Mouse (Mus musculus): ENCODE measurements around the gene Rexo4. TPM values are rescaled to one million over a fixed set of nuclear protein-coding genes. Genes with fewer than 3 reads are reported as not detected.
A peak's percentile ranks its signal among the peaks of the same experiment; 100 is the strongest.

Rexo4 gene
- 59.4 and 61.0 TPM in 2 replicates for polyA plus RNA-seq (2016; fragmentation: Nextera tagmentation; extraction: Ambion mirVana)

DNA sequence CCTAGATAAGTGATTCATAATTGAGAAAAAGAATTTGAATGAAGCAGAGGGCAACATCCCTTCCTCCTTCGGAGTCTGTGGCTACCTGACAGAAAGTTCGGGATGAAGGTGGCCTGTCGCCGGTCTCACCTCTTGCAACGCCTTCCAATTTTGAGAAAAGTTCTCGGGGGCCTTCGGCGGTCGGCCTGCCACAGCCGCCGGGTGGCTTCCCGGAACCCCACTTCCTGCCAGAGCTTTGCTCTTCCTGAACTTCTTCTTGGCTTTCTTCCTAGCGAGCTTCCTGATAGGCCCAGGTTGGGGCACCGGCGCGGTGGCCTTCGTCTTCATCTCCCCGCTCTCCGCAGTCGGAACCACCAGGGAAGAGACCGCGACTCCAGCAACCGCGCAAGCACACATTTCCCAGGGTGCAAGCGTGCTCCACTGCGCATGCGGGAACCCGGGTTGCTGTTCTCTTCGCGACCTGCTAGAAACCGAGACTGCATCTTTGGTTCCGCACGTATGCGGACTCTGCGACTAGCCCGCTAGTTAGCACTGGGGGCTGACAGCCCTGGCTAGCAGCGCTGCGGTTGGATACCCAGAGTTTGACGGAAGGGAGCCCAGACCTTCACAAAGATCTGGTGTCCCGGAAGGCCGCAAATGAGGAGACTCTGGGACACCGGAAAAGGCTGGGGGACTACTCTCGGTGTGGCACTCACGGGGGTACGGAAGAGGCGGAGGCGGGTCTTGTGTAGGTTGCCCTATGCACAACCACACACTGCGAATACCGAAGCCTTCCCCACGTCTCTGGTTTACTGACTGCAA is at the start of gene Rexo4:
Gene Rexo4 (minus strand): TSS at position 464 of the 801 bp plus-strand sequence.
- H3K27me3 ChIP-seq (ENCODE audit: low read depth, poor library complexity, severe bottlenecking) = no peaks in the 10 kb centered on the region
- under 1% methylated on average over 50 of the region's 50 CpGs for WGBS
- DNase-seq (ENCODE audit: low spot score) = peak; percentile 95

DNA sequence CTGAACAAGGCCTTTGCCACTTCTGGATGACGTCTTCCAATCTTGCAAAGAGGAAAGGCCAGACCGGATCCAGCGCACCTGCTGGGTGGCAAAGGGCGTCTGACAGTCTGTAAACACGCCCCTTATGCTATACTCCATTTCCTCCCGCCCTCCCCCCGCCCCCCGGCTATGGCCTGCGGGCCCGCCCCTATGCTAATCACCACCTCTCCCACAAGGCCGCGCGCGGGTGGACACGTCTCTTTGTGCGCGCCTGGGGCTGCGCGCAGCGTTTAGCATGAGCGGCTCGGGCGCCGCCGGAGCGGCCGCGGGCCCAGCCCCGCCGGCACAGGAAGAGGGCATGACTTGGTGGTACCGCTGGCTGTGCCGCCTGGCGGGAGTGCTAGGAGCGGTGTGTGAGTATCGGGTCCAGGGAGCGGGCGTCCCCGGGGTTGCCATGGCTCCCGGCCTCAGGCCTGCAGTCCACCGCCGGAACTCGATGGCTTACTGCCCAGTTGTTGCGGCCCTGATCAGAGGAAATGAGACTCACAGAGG is 45.6 kb upstream of the Rexo4 start, which contains the start of gene Cacfd1:
Gene Cacfd1 (plus strand): TSS at position 213 of the 531 bp plus-strand sequence.
- DNase-seq (ENCODE audit: low spot score) = peak; percentile 94
- H3K4me1 ChIP-seq = peaks cover 26% of the 10 kb centered on the region
- H3K27me3 ChIP-seq (ENCODE audit: low read depth, poor library complexity, severe bottlenecking) = no peaks in the 10 kb centered on the region
- H3K9me3 ChIP-seq (replicated peaks) = no peaks in the 10 kb centered on the region
- peak within 1 kb of the TSS; percentile 95 for H3K27ac ChIP-seq
- peaks cover 19% of the 10 kb centered on the region for H3K36me3 ChIP-seq
- under 1% methylated on average over 43 of the region's 43 CpGs for WGBS
- peak within 1 kb of the TSS; percentile 90 for H3K4me3 ChIP-seq

More for the DNA sequence above, at the start of gene Rexo4:
- peaks cover 32% of the 10 kb centered on the region for H3K36me3 ChIP-seq
- no peaks in the 10 kb centered on the region for H3K9me3 ChIP-seq (replicated peaks)
- peak within 1 kb of the TSS; percentile 63 for H3K4me3 ChIP-seq
- peak within 1 kb of the TSS; percentile 95 for H3K27ac ChIP-seq
- peaks cover 20% of the 10 kb centered on the region for H3K4me1 ChIP-seq

DNA sequence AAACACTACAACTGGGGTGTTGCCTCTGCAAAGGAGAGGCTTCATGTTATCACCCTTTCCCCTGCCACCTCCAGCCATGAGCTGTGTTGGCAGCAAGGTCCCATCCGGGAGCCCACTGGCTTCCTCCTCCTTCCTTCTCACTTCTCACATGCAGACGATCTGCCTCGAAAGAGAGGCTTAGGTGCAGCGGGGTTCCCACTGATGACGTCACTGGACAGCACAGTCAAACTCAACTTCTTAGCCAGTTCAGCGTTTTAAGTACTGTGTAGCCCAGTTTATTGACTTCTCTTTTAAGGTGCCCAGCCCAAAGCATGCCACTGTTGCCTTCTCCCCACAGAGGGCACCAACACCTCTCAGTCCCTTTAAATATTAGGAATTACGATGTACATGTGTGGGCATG is 43.5 kb upstream of the Rexo4 start:
- 75% methylated on average over 7 of the region's 7 CpGs for WGBS
- Histone ChIP-seq H3K9me3 (replicated peaks) (no peaks in the 10 kb centered on the region), H3K27ac (no peak overlapping the region), H3K36me3 (no peaks in the 10 kb centered on the region; the same call in 1 of the 2 replicates), H3K4me1 (peaks cover 26% of the 10 kb centered on the region), H3K4me3 (no peak overlapping the region), H3K27me3 (ENCODE audit: low read depth, poor library complexity, severe bottlenecking) (no peaks in the 10 kb centered on the region)
- no peak for DNase-seq (ENCODE audit: low spot score)

DNA sequence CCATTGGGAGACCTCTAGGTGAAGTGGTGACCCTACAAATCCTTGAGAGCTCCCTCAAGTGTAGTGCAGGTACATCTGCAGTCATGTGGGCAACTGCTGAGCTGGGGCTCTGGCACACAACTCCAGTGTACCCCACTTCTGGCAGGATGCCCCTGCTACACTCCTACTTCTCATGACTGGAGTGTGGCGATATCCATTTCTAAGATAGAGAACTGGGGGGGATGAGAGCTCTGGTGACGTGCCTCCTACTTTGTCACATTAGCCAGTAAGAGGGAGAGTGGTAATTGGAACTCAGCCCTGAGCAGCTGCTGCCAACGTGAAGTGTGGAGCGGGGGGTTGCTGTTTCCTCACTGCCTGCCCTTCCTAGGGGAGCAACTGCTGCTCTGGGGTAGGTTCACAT is 42.1 kb upstream of the Rexo4 start:
- WGBS = 74% methylated on average over 4 of the region's 4 CpGs
- H3K36me3 ChIP-seq = no peaks in the 10 kb centered on the region
- H3K4me3 ChIP-seq = no peak overlapping the region
- no peak for DNase-seq (ENCODE audit: low spot score)
- H3K9me3 ChIP-seq (replicated peaks) = no peaks in the 10 kb centered on the region
- H3K27ac ChIP-seq = no peak overlapping the region
- H3K4me1 ChIP-seq = peaks cover 20% of the 10 kb centered on the region
- no peaks in the 10 kb centered on the region for H3K27me3 ChIP-seq (ENCODE audit: low read depth, poor library complexity, severe bottlenecking)

DNA sequence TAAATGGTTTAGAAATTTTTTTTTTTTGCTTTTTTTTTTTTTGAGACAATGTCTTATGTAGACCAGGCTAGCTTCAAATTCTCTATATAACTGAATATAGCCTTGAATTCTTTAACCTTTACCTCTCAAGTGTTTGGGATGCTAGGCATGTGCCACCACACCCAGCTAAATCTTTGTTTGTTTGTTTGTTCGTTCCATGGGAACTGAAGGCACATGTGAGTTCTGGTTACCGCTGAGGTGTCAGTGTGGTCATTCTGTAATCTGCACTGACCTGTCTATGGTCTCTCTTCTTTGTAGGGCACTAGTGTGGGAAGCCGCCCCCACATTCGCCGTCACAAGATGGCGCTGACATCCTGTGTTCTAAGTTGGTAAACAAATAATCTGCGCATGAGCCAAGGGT is 33.8 kb upstream of the Rexo4 start:
- WGBS = 95% methylated on average over 7 of the region's 7 CpGs
- no peak overlapping the region for H3K27ac ChIP-seq
- no peak overlapping the region for H3K4me3 ChIP-seq
- no peaks in the 10 kb centered on the region for H3K9me3 ChIP-seq (replicated peaks)
- no peaks in the 10 kb centered on the region for H3K27me3 ChIP-seq (ENCODE audit: low read depth, poor library complexity, severe bottlenecking)
- DNase-seq (ENCODE audit: low spot score) = no peak
- H3K4me1 ChIP-seq = no peaks in the 10 kb centered on the region
- no peaks in the 10 kb centered on the region for H3K36me3 ChIP-seq

DNA sequence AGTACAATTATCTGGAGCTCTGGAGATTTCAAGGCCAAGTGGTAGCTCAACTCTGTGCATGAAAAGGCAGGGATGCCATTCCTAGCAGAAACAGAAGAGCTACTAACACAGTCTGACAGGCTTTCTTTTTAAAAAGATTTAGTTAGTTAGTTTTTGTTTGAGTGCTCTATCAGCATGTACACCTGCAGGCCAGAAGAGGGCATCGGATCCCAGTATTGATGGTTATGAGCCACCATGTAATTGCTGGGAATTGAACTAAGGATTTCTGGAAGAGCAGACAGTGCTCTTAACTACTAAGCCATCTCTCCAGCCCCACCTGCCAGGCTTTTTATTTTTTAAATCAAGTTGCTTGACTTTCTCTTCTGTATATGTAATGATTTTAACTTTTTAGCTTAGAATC is 33.3 kb upstream of the Rexo4 start:
- Histone ChIP-seq H3K27me3 (ENCODE audit: low read depth, poor library complexity, severe bottlenecking) (no peaks in the 10 kb centered on the region), H3K4me1 (no peaks in the 10 kb centered on the region), H3K9me3 (replicated peaks) (no peaks in the 10 kb centered on the region), H3K27ac (no peak overlapping the region), H3K4me3 (no peak overlapping the region), H3K36me3 (no peaks in the 10 kb centered on the region)
- WGBS = 87% methylated on average over 1 of the region's 1 CpGs
- no peak for DNase-seq (ENCODE audit: low spot score)

DNA sequence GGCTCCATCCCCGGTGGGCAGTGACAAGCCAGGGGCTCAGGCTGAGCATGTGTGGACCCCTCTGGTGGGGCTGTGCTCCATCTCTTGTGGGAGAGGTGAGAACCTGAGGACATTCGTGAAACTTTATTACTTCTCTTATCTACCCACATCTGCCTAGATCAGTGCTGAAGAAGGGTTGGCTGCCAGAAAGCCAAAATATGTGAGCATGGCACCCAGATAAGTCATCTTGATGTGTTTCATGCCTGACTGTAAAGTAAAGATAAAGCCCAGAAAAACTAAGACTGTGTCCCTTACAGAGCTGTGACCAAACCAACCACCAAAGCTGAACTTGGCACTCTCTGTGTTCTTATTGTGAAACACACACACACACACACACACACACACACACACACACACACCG is 29.8 kb upstream of the Rexo4 start:
- 85% methylated on average over 3 of the region's 3 CpGs for WGBS
- no peaks in the 10 kb centered on the region for H3K27me3 ChIP-seq (ENCODE audit: low read depth, poor library complexity, severe bottlenecking)
- H3K27ac ChIP-seq = no peak overlapping the region
- no peak overlapping the region for H3K4me3 ChIP-seq
- no peaks in the 10 kb centered on the region for H3K36me3 ChIP-seq
- H3K4me1 ChIP-seq = no peaks in the 10 kb centered on the region
- DNase-seq (ENCODE audit: low spot score) = no peak
- no peaks in the 10 kb centered on the region for H3K9me3 ChIP-seq (replicated peaks)

DNA sequence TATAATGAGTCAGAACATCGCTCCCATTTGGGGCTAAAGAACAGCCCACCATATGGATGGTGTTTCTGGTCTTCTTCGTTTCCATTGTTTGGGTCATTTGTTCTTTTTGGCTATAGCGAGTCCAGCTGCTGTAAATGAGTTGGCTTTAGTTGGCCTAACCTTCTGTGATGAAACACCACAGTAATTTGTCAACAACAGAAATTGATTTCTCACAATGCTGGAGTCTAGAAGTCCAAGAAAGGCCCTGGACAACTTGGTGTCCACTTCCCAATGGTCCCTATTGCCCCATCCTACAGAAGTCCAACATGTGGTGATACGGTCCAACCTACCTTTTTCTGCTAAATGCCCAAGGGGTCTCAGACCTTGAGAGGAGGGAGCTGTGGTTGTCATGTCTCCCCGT is 20.5 kb upstream of the Rexo4 start:
- Histone ChIP-seq H3K4me1 (no peaks in the 10 kb centered on the region), H3K27ac (no peak overlapping the region), H3K9me3 (replicated peaks) (no peaks in the 10 kb centered on the region), H3K4me3 (no peak overlapping the region), H3K27me3 (ENCODE audit: low read depth, poor library complexity, severe bottlenecking) (no peaks in the 10 kb centered on the region), H3K36me3 (no peaks in the 10 kb centered on the region)
- WGBS = 85% methylated on average over 5 of the region's 5 CpGs
- DNase-seq (ENCODE audit: low spot score) = no peak

DNA sequence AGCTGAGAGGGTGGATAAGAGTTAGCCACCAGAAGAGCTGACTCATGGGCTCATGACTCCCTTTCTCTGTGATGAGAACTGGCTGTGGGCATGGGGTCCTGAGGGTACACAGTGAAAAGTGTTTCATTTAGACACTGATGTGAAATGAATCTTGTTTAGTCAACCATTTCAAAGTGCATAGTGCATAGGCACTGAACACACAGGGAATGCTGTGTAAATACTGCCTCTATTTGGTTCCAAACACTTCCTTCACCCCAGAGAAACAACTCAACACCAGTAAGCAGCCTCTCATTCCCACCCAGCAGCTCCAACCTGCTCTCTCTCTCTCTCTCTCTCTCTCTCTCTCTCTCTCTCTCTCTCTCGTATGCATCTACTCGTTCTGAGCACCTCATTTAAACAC is 20.0 kb upstream of the Rexo4 start:
- Histone ChIP-seq H3K4me1 (no peaks in the 10 kb centered on the region), H3K36me3 (no peaks in the 10 kb centered on the region), H3K9me3 (replicated peaks) (no peaks in the 10 kb centered on the region), H3K27ac (no peak overlapping the region), H3K27me3 (ENCODE audit: low read depth, poor library complexity, severe bottlenecking) (no peaks in the 10 kb centered on the region), H3K4me3 (no peak overlapping the region)
- WGBS = 73% methylated on average over 2 of the region's 2 CpGs
- DNase-seq (ENCODE audit: low spot score) = no peak

DNA sequence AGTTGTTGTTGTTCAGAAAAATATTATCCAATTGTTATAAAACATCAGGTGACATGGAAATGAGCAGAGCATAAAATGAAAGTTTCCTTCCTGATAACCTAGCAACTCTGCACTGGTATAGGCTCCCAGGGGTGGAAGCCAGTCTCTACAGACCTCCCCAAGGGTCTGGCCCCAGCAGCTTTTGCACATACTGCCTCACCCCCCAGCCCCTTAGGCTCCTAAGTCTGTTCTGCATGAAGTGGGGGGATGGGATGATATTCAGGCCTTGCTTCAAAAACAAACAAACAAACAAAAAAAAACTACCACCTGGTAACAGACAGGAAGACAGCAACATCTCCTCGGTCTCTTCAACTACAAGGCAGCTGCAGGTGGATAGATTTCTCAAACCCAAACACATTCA is 16.2 kb upstream of the Rexo4 start:
- H3K9me3 ChIP-seq (replicated peaks) = no peaks in the 10 kb centered on the region
- no peaks in the 10 kb centered on the region for H3K36me3 ChIP-seq
- DNase-seq (ENCODE audit: low spot score) = no peak
- no peaks in the 10 kb centered on the region for H3K27me3 ChIP-seq (ENCODE audit: low read depth, poor library complexity, severe bottlenecking)
- no peak overlapping the region for H3K27ac ChIP-seq
- H3K4me1 ChIP-seq = no peaks in the 10 kb centered on the region
- 73% methylated on average over 1 of the region's 1 CpGs for WGBS
- H3K4me3 ChIP-seq = no peak overlapping the region

DNA sequence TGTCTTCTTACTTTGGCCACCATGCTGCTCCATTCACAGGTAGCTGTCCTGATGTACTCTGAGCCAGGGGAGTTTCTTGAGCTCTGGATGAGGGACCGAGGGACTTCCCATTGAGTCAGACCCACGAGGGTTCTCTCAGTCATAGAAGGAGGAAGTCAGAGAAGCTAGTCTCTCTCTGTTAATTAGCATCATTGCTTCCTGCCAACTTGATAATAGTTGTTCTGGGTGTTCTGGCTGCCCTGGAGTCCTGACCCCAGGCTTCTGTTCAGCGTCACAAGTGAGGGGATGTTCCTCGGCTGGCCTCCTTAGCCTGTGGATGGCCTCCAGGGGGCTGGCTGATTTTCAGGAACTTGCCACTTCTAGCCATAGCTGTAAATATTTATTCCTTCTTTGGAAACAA is 9.8 kb upstream of the Rexo4 start:
- no peak overlapping the region for H3K4me3 ChIP-seq
- H3K9me3 ChIP-seq (replicated peaks) = no peaks in the 10 kb centered on the region
- DNase-seq (ENCODE audit: low spot score) = no peak
- peaks cover 23% of the 10 kb centered on the region for H3K4me1 ChIP-seq
- 37% methylated on average over 4 of the region's 4 CpGs for WGBS
- no peaks in the 10 kb centered on the region for H3K27me3 ChIP-seq (ENCODE audit: low read depth, poor library complexity, severe bottlenecking)
- no peak overlapping the region for H3K27ac ChIP-seq
- H3K36me3 ChIP-seq = no peaks in the 10 kb centered on the region

DNA sequence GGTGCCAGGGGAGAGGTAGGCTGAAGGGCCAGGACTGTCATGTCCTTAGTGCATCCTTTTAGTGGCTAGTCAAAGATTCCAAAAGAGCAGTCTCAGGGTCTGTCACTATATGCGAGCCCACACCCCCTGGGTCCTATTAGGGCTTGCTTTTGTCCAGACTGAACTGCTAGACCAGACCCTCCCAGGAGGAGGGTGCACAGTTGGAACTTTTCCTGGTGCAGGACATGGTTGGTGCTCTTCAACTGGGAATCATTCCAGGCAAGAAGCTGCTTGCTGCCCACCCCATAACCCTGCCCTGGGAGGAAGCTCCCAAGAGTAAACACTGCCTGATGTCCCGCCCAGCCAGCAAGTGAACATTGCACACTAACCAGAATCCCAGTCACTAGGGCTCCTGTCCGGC is 8.9 kb upstream of the Rexo4 start, which contains the start of gene Adamts13:
Gene Adamts13 (plus strand): TSS at position 301 of the 400 bp plus-strand sequence.
- no peak within 1 kb of the TSS for H3K27ac ChIP-seq
- no peak within 1 kb of the TSS for H3K4me3 ChIP-seq
- no peaks in the 10 kb centered on the region for H3K9me3 ChIP-seq (replicated peaks)
- WGBS = 73% methylated on average over 3 of the region's 3 CpGs
- no peaks in the 10 kb centered on the region for H3K36me3 ChIP-seq
- H3K4me1 ChIP-seq = peaks cover 23% of the 10 kb centered on the region
- no peak for DNase-seq (ENCODE audit: low spot score)
- no peaks in the 10 kb centered on the region for H3K27me3 ChIP-seq (ENCODE audit: low read depth, poor library complexity, severe bottlenecking)

DNA sequence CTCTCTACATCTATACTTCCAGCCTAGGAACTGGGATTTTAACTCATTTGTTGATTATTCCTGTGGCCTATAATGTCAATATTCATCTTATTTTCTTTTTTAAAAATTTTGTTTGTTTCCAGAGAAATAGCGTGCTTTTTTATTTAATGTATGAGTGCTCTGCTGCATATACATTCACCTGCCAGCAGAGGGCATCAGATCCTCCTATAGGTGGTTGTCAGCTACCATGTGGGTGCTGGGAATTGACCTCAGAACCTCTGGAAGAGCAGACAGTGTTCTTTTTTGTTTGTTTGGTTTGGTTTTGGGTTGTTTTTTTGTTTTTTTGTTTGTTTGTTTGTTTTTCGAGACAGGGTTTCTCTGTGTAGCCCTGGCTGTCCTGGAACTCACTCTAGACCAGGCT is 3.1 kb upstream of the Rexo4 start:
- WGBS = 73% methylated on average over 2 of the region's 2 CpGs
- DNase-seq (ENCODE audit: low spot score) = no peak
- peaks cover 3% of the 10 kb centered on the region for H3K36me3 ChIP-seq
- no peaks in the 10 kb centered on the region for H3K27me3 ChIP-seq (ENCODE audit: low read depth, poor library complexity, severe bottlenecking)
- H3K4me3 ChIP-seq = no peak overlapping the region
- peaks cover 24% of the 10 kb centered on the region for H3K4me1 ChIP-seq
- no peak overlapping the region for H3K27ac ChIP-seq
- H3K9me3 ChIP-seq (replicated peaks) = no peaks in the 10 kb centered on the region

Measured in limb, embryonic 10.5 days (tissue).